Mouse (Mus musculus) heart, postnatal 14 days (tissue): ENCODE data around the gene Slc26a10. TPM values are rescaled to one million over a fixed set of nuclear protein-coding genes. Genes with fewer than 3 reads are reported as not detected.
"Not testable (repeated sequence)": the region's sequence is repeated elsewhere in the genome, so short reads cannot be mapped to it uniquely, and the experiment has no call there.

Source experiments
- DNase-seq, 2 experiments: peaks; one replicate each; pipeline ENCODE4 v3.0.0; 2021 to 2022
- intact Hi-C: fragments of 180-260 bp; cut with DNase I; formaldehyde crosslinking; loops from one replicate; pipeline ENCODE4 v1.15.1; 2025
- total RNA-seq, 2 experiments: library from RNA; stranded (reverse); gene quantifications; 2 replicates each; pipeline ENCODE4 v1.2.3; 2021

The Slc26a10 gene
- total RNA-seq, 2 experiments from 2014 or later: 45.5 to 66.9 TPM

- no peak for DNase-seq
- intact Hi-C loops: no loop called here
Observed at GRCm38 (mm10) chr10:127199474-127199873, 19.0 kb upstream of the Slc26a10 start.

GRCm38 (mm10) chr10:127199068-127199467, 18.6 kb upstream of the Slc26a10 start:
- no peak for DNase-seq
- intact Hi-C loops: no loop called here

DNA sequence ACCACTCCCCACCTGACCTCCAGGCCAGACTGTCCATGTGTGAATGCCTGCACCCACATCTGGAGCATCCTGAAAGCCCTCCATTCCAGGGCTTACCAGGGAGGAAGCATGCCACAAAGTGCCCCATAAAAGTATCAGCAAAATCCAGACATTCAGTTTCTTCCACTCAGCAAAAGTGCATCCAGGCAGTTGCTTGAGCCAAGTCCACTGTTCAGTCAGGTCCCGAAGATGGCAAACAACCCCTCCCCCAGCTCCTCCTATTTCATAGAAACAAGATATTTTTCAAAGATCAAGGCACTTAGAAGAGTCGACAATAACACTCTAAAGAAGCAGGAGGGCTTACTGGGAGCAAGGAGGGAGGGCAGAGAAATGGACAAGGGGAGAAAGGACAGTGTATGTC, 18.0 kb upstream of the Slc26a10 start:
- intact Hi-C loops: no loop called here

DNA sequence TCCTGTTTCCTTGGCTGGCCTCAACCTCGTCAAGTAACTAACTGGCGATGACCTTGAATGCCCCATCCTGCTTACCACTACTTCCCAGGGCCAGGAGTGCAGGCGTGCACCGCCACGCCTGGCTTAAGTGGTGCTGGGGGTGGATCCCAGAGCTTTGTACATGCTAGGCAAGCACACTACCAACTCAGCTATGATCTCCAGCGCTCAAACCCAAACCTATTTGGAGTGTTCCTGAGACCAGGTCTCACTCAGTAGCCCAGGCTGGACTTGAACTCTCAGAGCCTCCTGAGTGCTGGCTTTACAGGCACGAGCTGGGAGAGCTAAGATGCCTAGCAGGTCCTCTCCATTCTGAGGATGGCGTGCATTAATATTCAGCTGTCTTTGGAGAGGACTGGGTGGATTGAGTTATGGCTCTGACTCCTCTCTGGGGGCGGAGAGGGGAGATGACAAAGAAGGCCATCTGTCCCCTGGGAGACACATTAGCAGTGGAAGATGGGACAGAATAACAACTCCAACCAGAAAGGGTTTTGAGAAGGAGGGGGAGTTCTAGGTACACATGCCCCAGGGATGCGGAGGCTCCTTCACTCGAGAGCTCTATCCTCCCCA, 17.2 kb upstream of the Slc26a10 start:
- DNase-seq: no peak
- intact Hi-C loops: no loop called here

More for the DNA sequence above, 18.0 kb upstream of the Slc26a10 start:
- no peak for DNase-seq

- intact Hi-C loops: no loop called here
Observed at GRCm38 (mm10) chr10:127197104-127197503, 16.7 kb upstream of the Slc26a10 start.

GRCm38 (mm10) chr10:127196392-127196791, 15.9 kb upstream of the Slc26a10 start:
- DNase-seq: peak; percentile 67 to 74

More at GRCm38 (mm10) chr10:127197104-127197503, 16.7 kb upstream of the Slc26a10 start:
- DNase-seq: no peak

GRCm38 (mm10) chr10:127195328-127196129, 15.1 kb upstream of the Slc26a10 start, which contains the start of gene Dtx3:
Gene Dtx3, minus strand, starts transcription at chr10:127195728.
- intact Hi-C loops: loop anchor here (2.0 kb wide), 1 partner anchor 17 kb away; no protein-coding TSS in a partner anchor

More at GRCm38 (mm10) chr10:127196392-127196791, 15.9 kb upstream of the Slc26a10 start:
- intact Hi-C loops: no loop called here

GRCm38 (mm10) chr10:127194428-127195327, 14.2 kb upstream of the Slc26a10 start:
- DNase-seq: peak; percentile 74 to 78
- intact Hi-C loops: loop anchor here (2.0 kb wide), 1 partner anchor 16 kb away; no protein-coding TSS in a partner anchor

More at GRCm38 (mm10) chr10:127195328-127196129, 15.1 kb upstream of the Slc26a10 start, which contains the start of gene Dtx3:
- peak in 1 of 2 experiments; percentile 53 for DNase-seq

- intact Hi-C loops: no loop called here
Observed at GRCm38 (mm10) chr10:127193011-127193410, 12.6 kb upstream of the Slc26a10 start.

GRCm38 (mm10) chr10:127192057-127192328, 11.5 kb upstream of the Slc26a10 start:
- DNase-seq, intact Hi-C loops: not testable (repeated sequence)

More at GRCm38 (mm10) chr10:127193011-127193410, 12.6 kb upstream of the Slc26a10 start:
- DNase-seq: no peak

- intact Hi-C loops: no loop called here
- no peak for DNase-seq
Observed at GRCm38 (mm10) chr10:127191191-127192056, 11.0 kb upstream of the Slc26a10 start.

- DNase-seq: no peak
- intact Hi-C loops: no loop called here
Observed at GRCm38 (mm10) chr10:127190398-127191190, 10.1 kb upstream of the Slc26a10 start.

- peak; percentile 72 to 73 for DNase-seq
- intact Hi-C loops: no loop called here
Observed at GRCm38 (mm10) chr10:127189651-127190381, 9.4 kb upstream of the Slc26a10 start, which contains the start of gene Arhgef25. Gene Arhgef25, minus strand, starts transcription at chr10:127190083.

DNA sequence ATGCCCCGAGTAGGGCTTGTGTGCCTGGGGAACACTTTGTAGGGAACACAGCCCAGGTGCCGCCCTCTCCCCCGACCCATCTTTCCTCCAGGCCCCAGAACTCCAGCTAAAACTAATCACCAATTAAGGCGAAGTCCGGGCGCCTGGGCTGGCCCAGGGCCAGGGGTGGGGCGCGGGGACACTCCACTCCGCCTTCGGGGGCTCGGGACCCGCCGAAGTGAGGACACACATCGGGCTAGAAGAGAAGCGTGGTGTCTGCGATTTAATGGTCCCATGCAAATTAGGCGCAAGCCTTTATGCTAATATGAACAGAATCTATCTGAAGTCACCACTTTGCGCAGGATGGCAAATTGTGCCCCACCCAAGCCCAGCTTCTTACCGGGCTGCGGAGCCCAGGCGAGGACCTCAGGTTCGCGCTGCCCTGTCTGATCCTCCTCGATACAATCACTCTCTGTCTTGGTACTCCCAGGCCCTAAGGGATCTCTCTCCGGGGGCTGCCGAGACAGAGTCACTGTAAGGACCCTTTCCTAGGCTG, 8.7 kb upstream of the Slc26a10 start:
- DNase-seq: peak; percentile 63 to 74
- intact Hi-C loops: no loop called here

DNA sequence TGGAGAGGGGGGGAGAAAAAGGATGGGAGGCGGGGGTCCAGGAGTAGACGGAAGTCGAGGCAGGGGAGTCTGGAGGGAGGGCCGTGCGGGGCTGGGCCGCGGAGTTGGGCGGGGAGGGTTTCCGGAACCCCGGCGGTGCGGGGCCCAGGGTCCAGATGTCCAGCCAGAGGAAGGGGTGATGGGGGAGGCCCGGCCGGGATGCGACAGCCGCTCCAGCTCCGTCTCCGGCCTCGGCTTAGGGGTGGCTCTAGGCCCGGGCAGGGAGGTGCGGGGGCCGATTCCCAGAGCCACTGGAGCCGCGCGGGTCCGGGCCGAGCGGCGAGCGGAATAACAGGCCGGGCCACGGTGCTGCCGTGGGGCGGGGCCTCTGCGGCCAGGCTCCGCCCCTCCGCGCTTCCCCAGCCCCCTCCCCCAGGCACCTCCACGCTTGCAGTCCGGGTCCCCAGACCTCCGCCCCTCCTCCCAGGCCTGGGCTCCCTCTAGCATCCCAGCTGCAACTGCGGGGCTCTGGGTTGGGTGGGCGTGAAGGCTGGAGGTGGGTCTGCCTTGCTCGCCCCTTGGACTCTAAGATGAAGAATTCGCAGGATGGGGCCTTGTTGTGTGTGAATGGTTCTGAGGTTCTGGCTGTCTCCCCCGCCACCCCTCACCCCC, 8.1 kb upstream of the Slc26a10 start:
- peak; percentile 69 to 82 for DNase-seq
- intact Hi-C loops: no loop called here

- no peak for DNase-seq
- intact Hi-C loops: no loop called here
Observed at GRCm38 (mm10) chr10:127188079-127188453, 7.6 kb upstream of the Slc26a10 start.

GRCm38 (mm10) chr10:127187371-127188078, 7.1 kb upstream of the Slc26a10 start:
- intact Hi-C loops: no loop called here
- DNase-seq: no peak
